Mouse (Mus musculus): ENCODE measurements around the gene Map4k2.

DNA sequence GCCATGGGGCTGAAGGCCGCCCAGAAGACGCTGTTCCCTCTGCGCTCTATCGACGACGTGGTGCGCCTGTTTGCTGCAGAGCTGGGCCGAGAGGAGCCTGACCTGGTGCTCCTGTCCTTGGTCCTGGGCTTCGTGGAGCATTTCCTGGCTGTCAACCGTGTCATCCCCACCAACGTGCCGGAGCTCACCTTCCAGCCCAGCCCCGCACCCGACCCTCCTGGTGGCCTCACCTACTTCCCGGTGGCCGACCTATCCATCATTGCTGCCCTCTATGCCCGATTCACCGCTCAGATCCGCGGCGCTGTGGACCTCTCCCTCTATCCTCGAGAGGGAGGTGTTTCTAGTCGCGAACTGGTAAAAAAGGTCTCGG lies 5.5 kb upstream of the Map4k2 start:
- TF ChIP-seq CTCF (IDR thresholded peaks at IDR 0.05; ENCODE audit: control insufficient read depth, insufficient read depth, insufficient replicate concordance, low read depth, low read length) (no peak), POLR2A (IDR thresholded peaks at IDR 0.05; ENCODE audit: control insufficient read depth, low read depth, low read length) (no peak; the same call in 1 of the 2 replicates)

Measured in testis, adult 2 months (tissue).